ENCODE assay signal across 9 mouse cellular contexts in genomic region chr7:38190056-38190835, GRCm38 (mm10). TPM values are rescaled to one million over a fixed set of nuclear protein-coding genes. Genes with fewer than 3 reads are reported as not detected.
DNase-seq lines count a peak whose midpoint lies in the region; ATAC-seq and TF ChIP-seq lines count a peak whose summit lies in the region.
"Had no signal": no experiment of that assay in that cellular context is flagged by ENCODE, and none has a peak within 500 bp of the region (broad histone marks: within the 10 kb centered on the region; RNA-seq: fewer than 3 reads in every experiment).

No protein-coding gene starts in this region.

- H3K9ac ChIP-seq in forebrain, postnatal 0 days, result no peak overlapping the region
- no peak overlapping the region for H3K9ac ChIP-seq in forebrain, embryonic 14.5 days (ENCODE audit: low read length)
- H3K9ac ChIP-seq: limb, embryonic 13.5 days had no signal

- peak; percentile 37 for TF ChIP-seq CTCF in forebrain, postnatal 0 days (IDR thresholded peaks at IDR 0.05; ENCODE audit: low read depth)
- TF ChIP-seq CTCF in lung, adult 2 months (IDR thresholded peaks at IDR 0.05; ENCODE audit: insufficient read depth, low read length), result 0 out of 2 replicates have a peak, but pooled peaks have one; percentile 11
- TF ChIP-seq CTCF in G1E (IDR thresholded peaks at IDR 0.05; ENCODE audit: low read depth, low read length), result no peak

- H3K4me1 ChIP-seq in forebrain, postnatal 0 days (ENCODE audit: insufficient read depth), result no peaks in the 10 kb centered on the region
- H3K4me1 ChIP-seq in forebrain, embryonic 14.5 days (ENCODE audit: control insufficient read depth, insufficient read depth, low read length), result no peaks in the 10 kb centered on the region
- H3K4me1 ChIP-seq in lung, adult 2 months (ENCODE audit: control insufficient read depth, insufficient read depth, low read length), result 0 out of 2 replicates have a peak, but pooled peaks cover 2% of the 10 kb centered on the region
- H3K4me1 ChIP-seq in G1E (ENCODE audit: insufficient read depth, low read depth, low read length), result no peaks in the 10 kb centered on the region; the same call in 1 of the 2 replicates
- H3K4me1 ChIP-seq: limb, embryonic 13.5 days had no signal

- no peaks in the 10 kb centered on the region for H3K9me3 ChIP-seq in forebrain, postnatal 0 days (ENCODE audit: low read length)
- 0 out of 2 replicates have a peak, but pooled peaks cover 2% of the 10 kb centered on the region for H3K9me3 ChIP-seq in forebrain, embryonic 14.5 days (replicated peaks; ENCODE audit: control insufficient read depth, low read length)
- peaks cover 72% of the 10 kb centered on the region for H3K9me3 ChIP-seq in G1E (replicated peaks)
- H3K9me3 ChIP-seq: limb, embryonic 13.5 days had no signal

- no peak overlapping the region for H3K4me3 ChIP-seq in forebrain, postnatal 0 days (ENCODE audit: low read depth, low read length)
- H3K4me3 ChIP-seq in forebrain, embryonic 14.5 days (ENCODE audit: low read depth, low read length), result no peak overlapping the region
- no peak overlapping the region for H3K4me3 ChIP-seq in lung, adult 2 months (replicated peaks; ENCODE audit: extremely low read depth, low read depth, low read length)
- no peak overlapping the region for H3K4me3 ChIP-seq in G1E (ENCODE audit: low read depth, low read length)
- H3K4me3 ChIP-seq: limb, embryonic 13.5 days had no signal

- DNase-seq in forebrain, postnatal 0 days, result no peak
- no peak for DNase-seq in forebrain, embryonic 14.5 days (ENCODE audit: low spot score)
- DNase-seq in lung, adult 2 months, result no peak
- no peak for DNase-seq in lung, postnatal 10 days
- peak; percentile 69 for DNase-seq in G1E (ENCODE audit: low spot score)
- peak; percentile 58 for DNase-seq in naive thymus-derived CD4-positive, alpha-beta T cell, adult 2 months (ENCODE audit: low read depth)
- DNase-seq in spleen, postnatal 4 days (ENCODE audit: low spot score in 2 of 2), result no peak

- no peak overlapping the region for H3K4me2 ChIP-seq in forebrain, postnatal 0 days (ENCODE audit: low read depth)
- H3K4me2 ChIP-seq in forebrain, embryonic 14.5 days (ENCODE audit: low read length), result no peak overlapping the region
- H3K4me2 ChIP-seq: limb, embryonic 13.5 days had no signal

- no peak overlapping the region for H3K27ac ChIP-seq in forebrain, postnatal 0 days (ENCODE audit: low read depth, low read length)
- no peak overlapping the region for H3K27ac ChIP-seq in forebrain, embryonic 14.5 days (ENCODE audit: low read depth, low read length)
- H3K27ac ChIP-seq: limb, embryonic 13.5 days had no signal

- no peak for ATAC-seq in forebrain, postnatal 0 days
- ATAC-seq in forebrain, embryonic 14.5 days, result no peak
- ATAC-seq in G1E (ENCODE audit: extremely low read depth, insufficient number of reproducible peaks, low FRiP score, poor library complexity, severe bottlenecking), result no peak; the same call in 1 of the 2 replicates
- ATAC-seq in megakaryocyte progenitor cell, adult 5-6 weeks (replicated peaks; ENCODE audit: poor library complexity), result no peak

- TF ChIP-seq POLR2A in lung, adult 2 months (IDR thresholded peaks at IDR 0.05; ENCODE audit: borderline replicate concordance, extremely low read depth, low read depth, low read length), result no peak

- WGBS in forebrain, postnatal 0 days, result 92% methylated on average over 8 of the region's 8 CpGs
- 89% methylated on average over 8 of the region's 8 CpGs for WGBS in forebrain, embryonic 14.5 days
- 85% methylated on average over 8 of the region's 8 CpGs for WGBS in lung, adult 2 months

- H3K27me3 ChIP-seq in forebrain, postnatal 0 days (ENCODE audit: insufficient read depth, low read length), result no peaks in the 10 kb centered on the region
- no peaks in the 10 kb centered on the region for H3K27me3 ChIP-seq in forebrain, embryonic 14.5 days (replicated peaks; ENCODE audit: control insufficient read depth, insufficient read depth, low read length)
- H3K27me3 ChIP-seq in G1E (ENCODE audit: insufficient read depth, low read length), result peaks cover 2% of the 10 kb centered on the region; the same call in 1 of the 2 replicates
- H3K27me3 ChIP-seq: limb, embryonic 13.5 days had no signal

- H3K36me3 ChIP-seq in forebrain, postnatal 0 days (ENCODE audit: insufficient read depth), result no peaks in the 10 kb centered on the region
- peaks cover 5% of the 10 kb centered on the region; the same call in 1 of the 2 replicates for H3K36me3 ChIP-seq in forebrain, embryonic 14.5 days (ENCODE audit: control insufficient read depth, insufficient read depth, low read length)
- no peaks in the 10 kb centered on the region for H3K36me3 ChIP-seq in G1E (replicated peaks)

RNA-seq across cellular contexts. Expression of gene 1600014C10Rik, which starts 7.2 kb away (rescaled TPM):
- total RNA-seq in forebrain, postnatal 0 days (2014; rRNA removed), result 18.2 and 24.9 TPM in 2 replicates
- 12.8 and 20.8 TPM in 2 replicates for polyA plus RNA-seq in forebrain, postnatal 0 days (2015; fragmentation: Nextera tagmentation; extraction: Ambion mirVana)
- 18.4 and 19.9 TPM in 2 replicates for polyA plus RNA-seq in forebrain, embryonic 14.5 days (2014; fragmentation: Nextera tagmentation; extraction: Ambion mirVana)
- 12.2 and 16.4 TPM in 2 replicates for polyA plus RNA-seq in lung, adult 2 months (2012; rRNA removed)
- total RNA-seq in G1E (2014; fragmentation: Nextera tagmentation), result 3.0 and 3.7 TPM in 2 replicates
- 12.3 and 15.0 TPM in 2 replicates for total RNA-seq in G1E (2017)
- polyA plus RNA-seq in G1E (2012), result 6.3 and 6.7 TPM in 2 replicates
- total RNA-seq in megakaryocyte progenitor cell, adult 5-6 weeks (2015), result 18.8 and 19.5 TPM in 2 replicates
- total RNA-seq in megakaryocyte progenitor cell, adult 5-6 weeks (2017), result 22.7 and 29.4 TPM in 2 replicates

RNA-seq across cellular contexts. Expression of gene Plekhf1, which starts 37.6 kb away (rescaled TPM):
- total RNA-seq in forebrain, postnatal 0 days (2014; rRNA removed), result 0.62 and 0.86 TPM in 2 replicates
- 0.52 and 0.54 TPM in 2 replicates for polyA plus RNA-seq in forebrain, postnatal 0 days (2015; fragmentation: Nextera tagmentation; extraction: Ambion mirVana)
- 0.80 and 0.81 TPM in 2 replicates for polyA plus RNA-seq in forebrain, embryonic 14.5 days (2014; fragmentation: Nextera tagmentation; extraction: Ambion mirVana)
- polyA plus RNA-seq in lung, adult 2 months (2012; rRNA removed), result 3.2 and 4.4 TPM in 2 replicates
- 0.24 and 0.60 TPM in 2 replicates for total RNA-seq in G1E (2014; fragmentation: Nextera tagmentation)
- 0.93 and 1.1 TPM in 2 replicates for total RNA-seq in G1E (2017)
- 1.2 and 1.4 TPM in 2 replicates for polyA plus RNA-seq in G1E (2012)
- 0.56 and 0.94 TPM in 2 replicates for total RNA-seq in megakaryocyte progenitor cell, adult 5-6 weeks (2015)
- total RNA-seq in megakaryocyte progenitor cell, adult 5-6 weeks (2017), result 0.46 and 1.1 TPM in 2 replicates

Comparison
In these comparisons a context has a peak if more than half of its experiments do, and no peak if none do; other contexts are left out.
1. DNase-seq: peak in G1E (single experiment) and naive thymus-derived CD4-positive, alpha-beta T cell, adult 2 months (single experiment); none in forebrain, postnatal 0 days (single experiment), forebrain, embryonic 14.5 days (single experiment), lung, adult 2 months (single experiment), lung, postnatal 10 days (single experiment) and spleen, postnatal 4 days (0 of 2).